Mouse (Mus musculus): ENCODE results near the gene Ltf. TPM values are rescaled to one million over a fixed set of nuclear protein-coding genes. Genes with fewer than 3 reads are reported as not detected.

Ltf gene
- polyA plus RNA-seq, 1 experiment from 2014 or later = 8.3 TPM

GRCm38 (mm10) chr9:111057544-111058370 lies 38.7 kb downstream of the Ltf start:
- 0 out of 2 replicates have a peak, but pooled peaks have one; percentile 31 for ATAC-seq

GRCm38 (mm10) chr9:111058943-111059556 lies 40.0 kb downstream of the Ltf start:
- no peak for TF ChIP-seq CTCF (IDR thresholded peaks at IDR 0.05; ENCODE audit: low read depth)
- Histone ChIP-seq H3K27me3 (replicated peaks; ENCODE audit: control insufficient read depth, insufficient read depth, low read length) (no peaks in the 10 kb centered on the region), H3K27ac (ENCODE audit: low read depth, low read length) (no peak overlapping the region), H3K4me3 (ENCODE audit: low read depth, low read length) (no peak overlapping the region), H3K4me1 (replicated peaks; ENCODE audit: control insufficient read depth, insufficient read depth, low read length) (0 out of 2 replicates have a peak, but pooled peaks cover 4% of the 10 kb centered on the region), H3K4me2 (replicated peaks; ENCODE audit: low read depth) (no peak overlapping the region), H3K9ac (ENCODE audit: low read depth, low read length) (no peak overlapping the region), H3K9me3 (ENCODE audit: control insufficient read depth) (no peaks in the 10 kb centered on the region), H3K36me3 (ENCODE audit: control insufficient read depth, insufficient read depth) (no peaks in the 10 kb centered on the region)
- WGBS = 63% methylated on average over 10 of the region's 10 CpGs
- ATAC-seq = no peak

More at GRCm38 (mm10) chr9:111057544-111058370, 38.7 kb downstream of the Ltf start:
- peak overlapping the region; percentile 82 for H3K4me2 ChIP-seq (replicated peaks; ENCODE audit: low read depth)
- no peaks in the 10 kb centered on the region for H3K36me3 ChIP-seq (ENCODE audit: control insufficient read depth, insufficient read depth)
- TF ChIP-seq CTCF (IDR thresholded peaks at IDR 0.05; ENCODE audit: low read depth) = no peak
- no peak overlapping the region for H3K9ac ChIP-seq (ENCODE audit: low read depth, low read length)
- H3K27ac ChIP-seq (ENCODE audit: low read depth, low read length) = no peak overlapping the region
- 56% methylated on average over 14 of the region's 14 CpGs for WGBS
- no peaks in the 10 kb centered on the region for H3K27me3 ChIP-seq (replicated peaks; ENCODE audit: control insufficient read depth, insufficient read depth, low read length)
- H3K9me3 ChIP-seq (ENCODE audit: control insufficient read depth) = no peaks in the 10 kb centered on the region
- peak overlapping the region; percentile 54 for H3K4me3 ChIP-seq (ENCODE audit: low read depth, low read length)
- 0 out of 2 replicates have a peak, but pooled peaks cover 4% of the 10 kb centered on the region for H3K4me1 ChIP-seq (replicated peaks; ENCODE audit: control insufficient read depth, insufficient read depth, low read length)

GRCm38 (mm10) chr9:111062840-111063239 lies 43.8 kb downstream of the Ltf start:
- Histone ChIP-seq H3K9me3 (ENCODE audit: control insufficient read depth) (no peaks in the 10 kb centered on the region), H3K4me2 (replicated peaks; ENCODE audit: low read depth) (no peak overlapping the region), H3K27me3 (replicated peaks; ENCODE audit: control insufficient read depth, insufficient read depth, low read length) (no peaks in the 10 kb centered on the region), H3K4me3 (ENCODE audit: low read depth, low read length) (no peak overlapping the region), H3K36me3 (ENCODE audit: control insufficient read depth, insufficient read depth) (no peaks in the 10 kb centered on the region), H3K9ac (ENCODE audit: low read depth, low read length) (no peak overlapping the region), H3K27ac (ENCODE audit: low read depth, low read length) (no peak overlapping the region), H3K4me1 (replicated peaks; ENCODE audit: control insufficient read depth, insufficient read depth, low read length) (no peaks in the 10 kb centered on the region)
- ATAC-seq = no peak
- no peak for TF ChIP-seq CTCF (IDR thresholded peaks at IDR 0.05; ENCODE audit: low read depth)
- 77% methylated on average over 5 of the region's 5 CpGs for WGBS

GRCm38 (mm10) chr9:111067052-111067451 lies 48.0 kb downstream of the Ltf start:
- Histone ChIP-seq H3K27ac (ENCODE audit: low read depth, low read length) (no peak overlapping the region), H3K9me3 (ENCODE audit: control insufficient read depth) (no peaks in the 10 kb centered on the region), H3K4me1 (replicated peaks; ENCODE audit: control insufficient read depth, insufficient read depth, low read length) (no peaks in the 10 kb centered on the region), H3K27me3 (replicated peaks; ENCODE audit: control insufficient read depth, insufficient read depth, low read length) (no peaks in the 10 kb centered on the region), H3K36me3 (ENCODE audit: control insufficient read depth, insufficient read depth) (no peaks in the 10 kb centered on the region), H3K4me3 (ENCODE audit: low read depth, low read length) (no peak overlapping the region), H3K9ac (ENCODE audit: low read depth, low read length) (no peak overlapping the region), H3K4me2 (replicated peaks; ENCODE audit: low read depth) (no peak overlapping the region)
- WGBS = 67% methylated on average over 4 of the region's 4 CpGs
- TF ChIP-seq CTCF (IDR thresholded peaks at IDR 0.05; ENCODE audit: low read depth) = no peak
- no peak for ATAC-seq

GRCm38 (mm10) chr9:111070546-111070961 lies 51.5 kb downstream of the Ltf start:
- Histone ChIP-seq H3K9me3 (ENCODE audit: control insufficient read depth) (no peaks in the 10 kb centered on the region), H3K4me2 (replicated peaks; ENCODE audit: low read depth) (no peak overlapping the region), H3K27me3 (replicated peaks; ENCODE audit: control insufficient read depth, insufficient read depth, low read length) (no peaks in the 10 kb centered on the region), H3K9ac (ENCODE audit: low read depth, low read length) (no peak overlapping the region), H3K27ac (ENCODE audit: low read depth, low read length) (no peak overlapping the region), H3K4me3 (ENCODE audit: low read depth, low read length) (no peak overlapping the region), H3K36me3 (ENCODE audit: control insufficient read depth, insufficient read depth) (no peaks in the 10 kb centered on the region), H3K4me1 (replicated peaks; ENCODE audit: control insufficient read depth, insufficient read depth, low read length) (no peaks in the 10 kb centered on the region)
- 39% methylated on average over 4 of the region's 4 CpGs for WGBS
- peak; percentile 80 for TF ChIP-seq CTCF (IDR thresholded peaks at IDR 0.05; ENCODE audit: low read depth)
- ATAC-seq = no peak

GRCm38 (mm10) chr9:111072175-111072574 lies 53.1 kb downstream of the Ltf start:
- H3K4me3 ChIP-seq (ENCODE audit: low read depth, low read length) = no peak overlapping the region
- TF ChIP-seq CTCF (IDR thresholded peaks at IDR 0.05; ENCODE audit: low read depth) = peak; percentile 89
- 0 out of 2 replicates have a peak, but pooled peaks have one; percentile 33 for ATAC-seq
- H3K9me3 ChIP-seq (ENCODE audit: control insufficient read depth) = no peaks in the 10 kb centered on the region
- no peaks in the 10 kb centered on the region for H3K36me3 ChIP-seq (ENCODE audit: control insufficient read depth, insufficient read depth)
- no peak overlapping the region; the same call in 1 of the 2 replicates for H3K4me2 ChIP-seq (replicated peaks; ENCODE audit: low read depth)
- H3K9ac ChIP-seq (ENCODE audit: low read depth, low read length) = no peak overlapping the region
- H3K27ac ChIP-seq (ENCODE audit: low read depth, low read length) = no peak overlapping the region
- no peaks in the 10 kb centered on the region for H3K4me1 ChIP-seq (replicated peaks; ENCODE audit: control insufficient read depth, insufficient read depth, low read length)
- WGBS = 37% methylated on average over 7 of the region's 7 CpGs
- H3K27me3 ChIP-seq (replicated peaks; ENCODE audit: control insufficient read depth, insufficient read depth, low read length) = no peaks in the 10 kb centered on the region
